Mouse (Mus musculus) retina, postnatal 1 day (tissue): ENCODE measurements around the gene Brsk2.

Experiments used
- DNase-seq: peaks from one replicate; pipeline ENCODE4 v3.0.0-alpha.2; 2012

The Brsk2 gene

GRCm38 (mm10) chr7:142035048-142035811, 85.7 kb downstream of the Brsk2 start:
- no peak for DNase-seq

- DNase-seq: peak; percentile 66
These were observed 88.1 kb downstream of the Brsk2 start for GRCm38 (mm10) chr7:142037553-142038170.

- DNase-seq: no peak
These were observed 91.2 kb downstream of the Brsk2 start for GRCm38 (mm10) chr7:142040756-142041155.

GRCm38 (mm10) chr7:142045344-142045743, 95.8 kb downstream of the Brsk2 start:
- DNase-seq: peak; percentile 26

- no peak for DNase-seq
These were observed 96.4 kb downstream of the Brsk2 start for GRCm38 (mm10) chr7:142045932-142046331.

GRCm38 (mm10) chr7:142050536-142050935, 101.0 kb downstream of the Brsk2 start:
- DNase-seq: no peak
